25 mouse cellular contexts compared by ENCODE assay signal in the genomic region with DNA sequence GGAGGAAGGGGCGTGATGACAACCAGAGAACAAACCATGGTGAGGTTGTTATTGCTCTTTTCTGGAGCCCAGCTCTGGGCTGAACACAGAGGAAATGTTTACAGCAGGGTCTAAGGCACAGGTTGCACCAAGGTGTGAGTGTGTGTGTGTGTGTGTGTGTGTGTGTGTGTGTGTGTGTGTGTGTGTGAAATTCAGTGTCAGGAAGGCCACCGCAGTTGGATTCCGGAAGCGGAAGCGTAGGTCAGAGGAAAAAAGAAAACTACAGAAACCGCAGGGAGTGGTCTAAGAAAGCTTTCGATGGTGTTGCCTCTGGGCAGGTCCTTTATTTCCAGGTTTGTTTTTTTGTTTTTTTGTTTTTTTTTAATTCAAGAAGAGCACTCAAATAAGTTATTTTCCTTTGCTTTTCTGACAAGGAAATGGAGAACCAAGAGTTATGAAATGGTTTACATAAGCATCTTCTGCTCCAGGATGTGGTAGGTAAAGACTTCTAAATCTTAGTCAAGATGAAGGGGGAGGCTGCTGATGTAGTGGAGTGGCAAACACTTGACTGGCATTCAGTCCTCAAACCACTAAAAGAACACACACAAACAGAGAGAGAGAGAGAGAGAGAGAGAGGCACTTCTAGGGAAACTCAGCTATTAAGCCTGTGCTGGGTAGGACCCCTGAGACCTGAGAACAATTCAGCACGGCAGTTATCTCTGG. TPM values are rescaled to one million over a fixed set of nuclear protein-coding genes. Genes with fewer than 3 reads are reported as not detected.
DNase-seq lines count a peak whose midpoint lies in the region; ATAC-seq and TF ChIP-seq lines count a peak whose summit lies in the region.
"Had no signal": no experiment of that assay in that cellular context is flagged by ENCODE, and none has a peak within 500 bp of the region (broad histone marks: within the 10 kb centered on the region; RNA-seq: fewer than 3 reads in every experiment).

No protein-coding gene starts in this region.

- DNase-seq in heart, adult 11 months, result peak; percentile 65
- no peak for DNase-seq in heart, adult 18-20 months
- peak; percentile 18 for DNase-seq in thymus, adult 2 months
- no peak for DNase-seq in thymus, postnatal 36 days
- peak; percentile 83 for DNase-seq in naive thymus-derived CD4-positive, alpha-beta T cell, adult 2 months (ENCODE audit: low read depth)
- no peak for DNase-seq in left cerebral cortex, adult 9 months (ENCODE audit: low spot score in 2 of 2)
- DNase-seq: adrenal gland, postnatal 25 days; cerebellum, adult 11 months; forebrain, postnatal 0 days; kidney, adult 18-20 months; kidney, postnatal 4 days; liver, embryonic 13.5 days; retina, postnatal 1 day; right cerebral cortex, postnatal 25 days; thymus, postnatal 14 days had no signal

- no peaks in the 10 kb centered on the region for H3K36me3 ChIP-seq in thymus, adult 2 months (ENCODE audit: control insufficient read depth, insufficient read depth, low read length)
- no peaks in the 10 kb centered on the region for H3K36me3 ChIP-seq in intestine, postnatal 0 days (ENCODE audit: control insufficient read depth, insufficient read depth)
- H3K36me3 ChIP-seq: embryonic facial prominence, embryonic 10.5 days; hindbrain, embryonic 10.5 days; limb, embryonic 13.5 days; liver, embryonic 13.5 days; lung, embryonic 15.5 days; midbrain, embryonic 12.5 days; neural tube, embryonic 13.5 days had no signal

- TF ChIP-seq CTCF in thymus, adult 2 months (IDR thresholded peaks at IDR 0.05; ENCODE audit: borderline replicate concordance, control insufficient read depth, extremely low read depth, insufficient read depth, low read length, poor library complexity), result no peak
- TF ChIP-seq CTCF in bone marrow macrophage, adult 2 months (IDR thresholded peaks at IDR 0.05; ENCODE audit: low read depth, low read length), result no peak
- TF ChIP-seq CTCF in intestine, postnatal 0 days (IDR thresholded peaks at IDR 0.05; ENCODE audit: low read depth), result no peak

- H3K27me3 ChIP-seq in thymus, adult 2 months (ENCODE audit: control insufficient read depth, insufficient read depth, low read length), result no peaks in the 10 kb centered on the region
- no peaks in the 10 kb centered on the region for H3K27me3 ChIP-seq in intestine, postnatal 0 days (replicated peaks; ENCODE audit: control insufficient read depth, insufficient read depth, low read length)
- H3K27me3 ChIP-seq: limb, embryonic 13.5 days; liver, embryonic 13.5 days; lung, embryonic 15.5 days had no signal

- no peaks in the 10 kb centered on the region for H3K9me3 ChIP-seq in intestine, postnatal 0 days (ENCODE audit: control insufficient read depth)
- H3K9me3 ChIP-seq: embryonic facial prominence, embryonic 10.5 days; hindbrain, embryonic 10.5 days; limb, embryonic 13.5 days; liver, embryonic 13.5 days; lung, embryonic 15.5 days; midbrain, embryonic 12.5 days; neural tube, embryonic 13.5 days had no signal

- no peak for TF ChIP-seq POLR2A in thymus, adult 2 months (IDR thresholded peaks at IDR 0.05; ENCODE audit: control insufficient read depth, extremely low read depth, insufficient read depth, low read length, poor library complexity)
- no peak for TF ChIP-seq POLR2A in bone marrow macrophage, adult 2 months (IDR thresholded peaks at IDR 0.05; ENCODE audit: borderline replicate concordance, low read depth, low read length)

- peaks cover 29% of the 10 kb centered on the region for H3K4me1 ChIP-seq in thymus, adult 2 months (replicated peaks; ENCODE audit: control insufficient read depth, insufficient read depth, low read length)
- peaks cover 50% of the 10 kb centered on the region for H3K4me1 ChIP-seq in bone marrow macrophage, adult 2 months (ENCODE audit: control insufficient read depth, insufficient read depth, low read length)
- no peaks in the 10 kb centered on the region for H3K4me1 ChIP-seq in intestine, postnatal 0 days (replicated peaks; ENCODE audit: control insufficient read depth, insufficient read depth, low read length)
- H3K4me1 ChIP-seq: limb, embryonic 13.5 days; lung, embryonic 15.5 days had no signal

- WGBS in thymus, adult 2 months, result 33% methylated on average over 8 of the region's 8 CpGs
- 72% methylated on average over 8 of the region's 8 CpGs for WGBS in intestine, postnatal 0 days

- H3K4me3 ChIP-seq in thymus, adult 2 months (ENCODE audit: control insufficient read depth, insufficient read depth, low read length), result no peak overlapping the region
- 0 out of 2 replicates have a peak overlapping the region, but pooled peaks have one; percentile 0 for H3K4me3 ChIP-seq in bone marrow macrophage, adult 2 months (ENCODE audit: insufficient read depth, low read length)
- H3K4me3 ChIP-seq in intestine, postnatal 0 days (ENCODE audit: low read depth, low read length), result no peak overlapping the region
- H3K4me3 ChIP-seq: embryonic facial prominence, embryonic 10.5 days; hindbrain, embryonic 10.5 days; limb, embryonic 13.5 days; liver, embryonic 13.5 days; lung, embryonic 15.5 days; midbrain, embryonic 12.5 days; neural tube, embryonic 13.5 days had no signal

- H3K9ac ChIP-seq in intestine, postnatal 0 days (ENCODE audit: low read depth, low read length), result no peak overlapping the region
- H3K9ac ChIP-seq: forebrain, postnatal 0 days; limb, embryonic 13.5 days; liver, embryonic 13.5 days; lung, embryonic 15.5 days; midbrain, embryonic 12.5 days; neural tube, embryonic 13.5 days had no signal

- no peak for ATAC-seq in intestine, postnatal 0 days
- ATAC-seq: forebrain, postnatal 0 days; hindbrain, postnatal 0 days had no signal

- no peak overlapping the region for H3K4me2 ChIP-seq in intestine, postnatal 0 days (replicated peaks; ENCODE audit: low read depth)
- H3K4me2 ChIP-seq: limb, embryonic 13.5 days; liver, embryonic 13.5 days; lung, embryonic 15.5 days; midbrain, embryonic 12.5 days; neural tube, embryonic 13.5 days had no signal

- H3K27ac ChIP-seq in thymus, adult 2 months (ENCODE audit: control insufficient read depth, insufficient read depth, low read length), result peak overlapping the region; percentile 90
- H3K27ac ChIP-seq in bone marrow macrophage, adult 2 months (ENCODE audit: insufficient read depth, low read depth, low read length), result peak overlapping the region; percentile 16
- H3K27ac ChIP-seq in intestine, postnatal 0 days (ENCODE audit: low read depth, low read length), result no peak overlapping the region
- H3K27ac ChIP-seq: embryonic facial prominence, embryonic 10.5 days; hindbrain, embryonic 10.5 days; hindbrain, postnatal 0 days; limb, embryonic 13.5 days; liver, embryonic 13.5 days; lung, embryonic 15.5 days; midbrain, embryonic 12.5 days; neural tube, embryonic 13.5 days had no signal

RNA-seq across cellular contexts. Expression of gene Hk3, which starts 3.1 kb away (rescaled TPM):
- total RNA-seq in heart, adult 18-20 months (2021), result under 1 TPM; 0.57 to 0.67 TPM
- 3.5 and 4.1 TPM in 2 replicates for polyA plus RNA-seq in thymus, adult 2 months (2012; rRNA removed)
- polyA plus RNA-seq in bone marrow macrophage, adult 2 months (2012; ENCODE audit: insufficient read depth, insufficient read length, missing spikeins), result 70.8 and 78.5 TPM in 2 replicates
- 0.77 and 0.81 TPM in 2 replicates for polyA plus RNA-seq in intestine, postnatal 0 days (2015; fragmentation: Nextera tagmentation; extraction: Ambion mirVana)
- total RNA-seq: MEL had no signal

Comparison
In these comparisons a context has a peak if more than half of its experiments do, and no peak if none do; other contexts are left out.
1. DNase-seq: peak in heart, adult 11 months (single experiment), thymus, adult 2 months (single experiment) and naive thymus-derived CD4-positive, alpha-beta T cell, adult 2 months (single experiment); none in heart, adult 18-20 months (0 of 2), thymus, postnatal 36 days (0 of 2) and left cerebral cortex, adult 9 months (0 of 2).
2. RNA of gene Hk3, which starts 3.1 kb away (polyA plus RNA-seq): 70.8 to 78.5 TPM in bone marrow macrophage, adult 2 months; 3.5 to 4.1 TPM in thymus, adult 2 months and 0.77 to 0.81 TPM in intestine, postnatal 0 days; every median in the first group is over 10 times any median in the second.